In the genomic region with DNA sequence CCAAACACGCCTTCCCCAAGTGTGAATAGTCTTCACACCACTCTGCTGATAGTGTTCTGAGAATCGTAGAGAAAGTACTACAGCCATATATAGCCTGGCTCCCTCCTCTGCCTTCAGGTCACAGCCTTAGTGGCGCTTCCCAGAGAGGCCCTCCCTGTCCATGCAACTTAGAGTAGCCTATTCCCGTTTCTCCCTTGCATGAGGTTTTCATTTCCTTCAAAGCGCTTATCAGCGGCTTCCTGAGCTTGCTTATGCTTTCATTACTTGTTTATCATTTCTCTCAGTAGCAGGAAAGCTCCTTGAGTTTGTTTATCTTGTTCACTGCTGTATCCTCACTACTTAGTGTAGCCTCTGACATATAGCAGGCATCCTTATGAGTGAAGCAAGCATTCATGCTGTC, we compare ENCODE assay signal across 20 mouse cellular contexts. TPM values are rescaled to one million over a fixed set of nuclear protein-coding genes. Genes with fewer than 3 reads are reported as not detected.
DNase-seq lines count a peak whose midpoint lies in the region; ATAC-seq and TF ChIP-seq lines count a peak whose summit lies in the region.
"Had no signal": no experiment of that assay in that cellular context is flagged by ENCODE, and none has a peak within 500 bp of the region (broad histone marks: within the 10 kb centered on the region; RNA-seq: fewer than 3 reads in every experiment).

No protein-coding gene starts in this region.

- intact Hi-C loops in heart, postnatal 10 days (cut with DNase I) = no loop called here

- no peak overlapping the region for H3K27ac ChIP-seq in heart, postnatal 0 days (ENCODE audit: low read depth)
- peak overlapping the region; percentile 3; the same call in 1 of the 2 replicates for H3K27ac ChIP-seq in intestine, postnatal 0 days (ENCODE audit: low read depth, low read length)
- no peak overlapping the region for H3K27ac ChIP-seq in forebrain, embryonic 12.5 days
- H3K27ac ChIP-seq: embryonic facial prominence, embryonic 10.5 days; hindbrain, embryonic 14.5 days; limb, embryonic 15.5 days; neural tube, embryonic 15.5 days had no signal

- no peak for TF ChIP-seq POLR2A in lung, adult 2 months (IDR thresholded peaks at IDR 0.05; ENCODE audit: borderline replicate concordance, extremely low read depth, low read depth, low read length)

- no peaks in the 10 kb centered on the region for H3K27me3 ChIP-seq in heart, postnatal 0 days (ENCODE audit: control insufficient read depth, insufficient read depth, low read length)
- H3K27me3 ChIP-seq in intestine, postnatal 0 days (replicated peaks; ENCODE audit: control insufficient read depth, insufficient read depth, low read length) = no peaks in the 10 kb centered on the region
- no peaks in the 10 kb centered on the region for H3K27me3 ChIP-seq in forebrain, embryonic 12.5 days
- H3K27me3 ChIP-seq: limb, embryonic 15.5 days; neural tube, embryonic 15.5 days had no signal

- peaks cover 38% of the 10 kb centered on the region for H3K36me3 ChIP-seq in heart, postnatal 0 days (replicated peaks; ENCODE audit: control insufficient read depth, insufficient read depth, low read length)
- peaks cover 18% of the 10 kb centered on the region for H3K36me3 ChIP-seq in intestine, postnatal 0 days (ENCODE audit: control insufficient read depth, insufficient read depth)
- peaks cover 43% of the 10 kb centered on the region for H3K36me3 ChIP-seq in forebrain, embryonic 12.5 days (replicated peaks)

- TF ChIP-seq CTCF in heart, postnatal 0 days (IDR thresholded peaks at IDR 0.05; ENCODE audit: low read depth) = no peak
- TF ChIP-seq CTCF in intestine, postnatal 0 days (IDR thresholded peaks at IDR 0.05; ENCODE audit: low read depth) = no peak
- TF ChIP-seq CTCF in lung, adult 2 months (IDR thresholded peaks at IDR 0.05; ENCODE audit: insufficient read depth, low read length) = no peak

- H3K4me2 ChIP-seq in heart, postnatal 0 days (ENCODE audit: low read depth, low read length) = no peak overlapping the region
- H3K4me2 ChIP-seq in intestine, postnatal 0 days (replicated peaks; ENCODE audit: low read depth) = no peak overlapping the region
- H3K4me2 ChIP-seq in forebrain, embryonic 12.5 days = no peak overlapping the region
- H3K4me2 ChIP-seq: hindbrain, embryonic 14.5 days; limb, embryonic 15.5 days; neural tube, embryonic 15.5 days had no signal

- H3K4me3 ChIP-seq in heart, postnatal 0 days (ENCODE audit: low read depth, low read length) = no peak overlapping the region
- H3K4me3 ChIP-seq in intestine, postnatal 0 days (ENCODE audit: low read depth, low read length) = no peak overlapping the region
- peak overlapping the region; percentile 21 for H3K4me3 ChIP-seq in lung, adult 2 months (replicated peaks; ENCODE audit: extremely low read depth, low read depth, low read length)
- H3K4me3 ChIP-seq in forebrain, embryonic 12.5 days (replicated peaks) = no peak overlapping the region
- H3K4me3 ChIP-seq: embryonic facial prominence, embryonic 10.5 days; limb, embryonic 15.5 days; myocyte; neural tube, embryonic 15.5 days had no signal

- peak; percentile 49; the same call in 1 of the 2 replicates for ATAC-seq in heart, postnatal 0 days (ENCODE audit: insufficient read depth, low read depth)
- peak; percentile 74 for ATAC-seq in intestine, postnatal 0 days
- ATAC-seq in forebrain, embryonic 12.5 days (ENCODE audit: low FRiP score) = no peak
- ATAC-seq: forebrain, embryonic 14.5 days had no signal

- H3K4me1 ChIP-seq in heart, postnatal 0 days (ENCODE audit: control insufficient read depth, insufficient read depth) = peaks cover 9% of the 10 kb centered on the region; the same call in 1 of the 2 replicates
- H3K4me1 ChIP-seq in intestine, postnatal 0 days (replicated peaks; ENCODE audit: control insufficient read depth, insufficient read depth, low read length) = peaks cover 4% of the 10 kb centered on the region; the same call in 1 of the 2 replicates
- H3K4me1 ChIP-seq in lung, adult 2 months (ENCODE audit: control insufficient read depth, insufficient read depth, low read length) = peaks cover 20% of the 10 kb centered on the region
- H3K4me1 ChIP-seq in forebrain, embryonic 12.5 days = no peaks in the 10 kb centered on the region
- H3K4me1 ChIP-seq: embryonic facial prominence, embryonic 10.5 days; limb, embryonic 15.5 days had no signal

- peak; percentile 36 for DNase-seq in heart, postnatal 0 days (ENCODE audit: low spot score)
- no peak for DNase-seq in heart, postnatal 10 days
- DNase-seq in lung, adult 2 months = no peak
- DNase-seq in lung, postnatal 4 days = peak; percentile 39 to 55
- no peak for DNase-seq in kidney, adult 18-20 months
- no peak for DNase-seq in gastrocnemius, adult 8-10 months (ENCODE audit: low spot score in 2 of 2)
- DNase-seq: adrenal gland, postnatal 10 days; cerebellum, adult 11-12 months; cerebellum, postnatal 25 days; midbrain, embryonic 14.5 days; right cerebral cortex, postnatal 25 days; thymus, adult 2 months had no signal

- H3K9ac ChIP-seq in heart, postnatal 0 days (replicated peaks; ENCODE audit: low read depth, low read length) = no peak overlapping the region
- H3K9ac ChIP-seq in intestine, postnatal 0 days (ENCODE audit: low read depth, low read length) = no peak overlapping the region
- no peak overlapping the region for H3K9ac ChIP-seq in forebrain, embryonic 12.5 days
- H3K9ac ChIP-seq: hindbrain, embryonic 14.5 days; limb, embryonic 15.5 days; neural tube, embryonic 15.5 days had no signal

- 43% methylated on average over 6 of the region's 6 CpGs for WGBS in heart, postnatal 0 days
- WGBS in intestine, postnatal 0 days = 31% methylated on average over 6 of the region's 6 CpGs
- 41% methylated on average over 6 of the region's 6 CpGs for WGBS in lung, adult 2 months
- 92% methylated on average over 6 of the region's 6 CpGs for WGBS in forebrain, embryonic 12.5 days

- H3K9me3 ChIP-seq in heart, postnatal 0 days (replicated peaks; ENCODE audit: control insufficient read depth, low read length) = no peaks in the 10 kb centered on the region
- H3K9me3 ChIP-seq in intestine, postnatal 0 days (ENCODE audit: control insufficient read depth) = no peaks in the 10 kb centered on the region
- H3K9me3 ChIP-seq in forebrain, embryonic 12.5 days = no peaks in the 10 kb centered on the region
- H3K9me3 ChIP-seq: embryonic facial prominence, embryonic 10.5 days; limb, embryonic 15.5 days; neural tube, embryonic 15.5 days had no signal

- TF ChIP-seq EP300 in heart, postnatal 0 days (IDR thresholded peaks at IDR 0.05; ENCODE audit: low read depth) = no peak

RNA-seq across cellular contexts. Expression of a gene that starts 23.6 kb away (rescaled TPM):
- total RNA-seq in heart, postnatal 0 days (2014; rRNA removed; ENCODE audit: low replicate concordance) = 13.3 and 23.2 TPM in 2 replicates
- polyA plus RNA-seq in heart, postnatal 0 days (2015; fragmentation: Nextera tagmentation; extraction: Ambion mirVana) = 12.5 and 13.2 TPM in 2 replicates
- 10 to 100 TPM; 21.3 to 26.1 TPM for total RNA-seq in heart, postnatal 10 days (2021)
- polyA plus RNA-seq in intestine, postnatal 0 days (2015; fragmentation: Nextera tagmentation; extraction: Ambion mirVana) = 5.1 and 5.4 TPM in 2 replicates
- polyA plus RNA-seq in lung, adult 2 months (2012; rRNA removed) = 13.7 and 16.8 TPM in 2 replicates
- 34.5 and 38.2 TPM in 2 replicates for polyA plus RNA-seq in forebrain, embryonic 12.5 days (2016; fragmentation: Nextera tagmentation; extraction: Ambion mirVana)
- total RNA-seq in gastrocnemius, adult 8-10 months (2022) = 10 to 100 TPM; 22.3 to 26.1 (median 23.7) TPM

RNA-seq across cellular contexts. Expression of a gene that starts 23.7 kb away (rescaled TPM):
- total RNA-seq in heart, postnatal 0 days (2014; rRNA removed; ENCODE audit: low replicate concordance) = 13.5 and 14.9 TPM in 2 replicates
- polyA plus RNA-seq in heart, postnatal 0 days (2015; fragmentation: Nextera tagmentation; extraction: Ambion mirVana) = 19.4 and 24.5 TPM in 2 replicates
- total RNA-seq in heart, postnatal 10 days (2021) = 10 to 100 TPM; 30.0 to 32.4 TPM
- 17.1 and 19.8 TPM in 2 replicates for polyA plus RNA-seq in intestine, postnatal 0 days (2015; fragmentation: Nextera tagmentation; extraction: Ambion mirVana)
- polyA plus RNA-seq in lung, adult 2 months (2012; rRNA removed) = 15.9 and 17.0 TPM in 2 replicates
- polyA plus RNA-seq in forebrain, embryonic 12.5 days (2016; fragmentation: Nextera tagmentation; extraction: Ambion mirVana) = 61.1 and 66.3 TPM in 2 replicates
- total RNA-seq in gastrocnemius, adult 8-10 months (2022) = 10 to 100 TPM; 23.0 to 42.6 (median 26.4) TPM

Comparison
In these comparisons a context has a peak if more than half of its experiments do, and no peak if none do; other contexts are left out.
1. DNase-seq: peak in heart, postnatal 0 days (single experiment) and lung, postnatal 4 days (2 of 2); none in heart, postnatal 10 days (0 of 2), lung, adult 2 months (single experiment), kidney, adult 18-20 months (single experiment) and gastrocnemius, adult 8-10 months (0 of 2).